Mouse (Mus musculus): ENCODE measurements around the gene Clec3b. TPM values are rescaled to one million over a fixed set of nuclear protein-coding genes. Genes with fewer than 3 reads are reported as not detected.

Clec3b gene
- polyA plus RNA-seq, 1 experiment from 2014 or later = not detected

GRCm38 (mm10) chr9:123124413-123124981, 26.2 kb upstream of the Clec3b start:
- peaks cover 18% of the 10 kb centered on the region for H3K4me1 ChIP-seq
- ATAC-seq = peak; percentile 70
- 17% methylated on average over 2 of the region's 2 CpGs for WGBS (ENCODE audit: insufficient replicate concordance)
- H3K4me3 ChIP-seq = no peak overlapping the region
- no peaks in the 10 kb centered on the region for H3K9me3 ChIP-seq (replicated peaks)
- H3K27me3 ChIP-seq (replicated peaks) = no peaks in the 10 kb centered on the region
- H3K9ac ChIP-seq = peak overlapping the region; percentile 6; the same call in 1 of the 2 replicates
- H3K27ac ChIP-seq = peak overlapping the region; percentile 64
- peak overlapping the region; percentile 42 for H3K4me2 ChIP-seq
- H3K36me3 ChIP-seq = peaks cover 92% of the 10 kb centered on the region

GRCm38 (mm10) chr9:123127663-123128062, 23.1 kb upstream of the Clec3b start:
- Histone ChIP-seq H3K9me3 (replicated peaks) (no peaks in the 10 kb centered on the region), H3K9ac (no peak overlapping the region), H3K27ac (no peak overlapping the region), H3K4me2 (no peak overlapping the region), H3K4me3 (no peak overlapping the region), H3K4me1 (peaks cover 23% of the 10 kb centered on the region), H3K27me3 (replicated peaks) (no peaks in the 10 kb centered on the region), H3K36me3 (peaks cover 92% of the 10 kb centered on the region)
- ATAC-seq = no peak
- WGBS (ENCODE audit: insufficient replicate concordance) = 82% methylated on average over 6 of the region's 6 CpGs

- H3K9ac ChIP-seq = no peak overlapping the region
- H3K27ac ChIP-seq = no peak overlapping the region
- H3K27me3 ChIP-seq (replicated peaks) = no peaks in the 10 kb centered on the region
- H3K4me1 ChIP-seq = 0 out of 2 replicates have a peak, but pooled peaks cover 4% of the 10 kb centered on the region
- H3K4me3 ChIP-seq = no peak overlapping the region
- H3K4me2 ChIP-seq = no peak overlapping the region
- 83% methylated on average over 3 of the region's 3 CpGs for WGBS (ENCODE audit: insufficient replicate concordance)
- no peak for ATAC-seq
- H3K9me3 ChIP-seq (replicated peaks) = no peaks in the 10 kb centered on the region
- peaks cover 100% of the 10 kb centered on the region for H3K36me3 ChIP-seq
Measured at GRCm38 (mm10) chr9:123132994-123133393, 17.8 kb upstream of the Clec3b start.

GRCm38 (mm10) chr9:123136953-123137682, 13.6 kb upstream of the Clec3b start:
- 75% methylated on average over 7 of the region's 7 CpGs for WGBS (ENCODE audit: insufficient replicate concordance)
- H3K27ac ChIP-seq = no peak overlapping the region
- ATAC-seq = no peak

GRCm38 (mm10) chr9:123138891-123139474, 11.8 kb upstream of the Clec3b start:
- Histone ChIP-seq H3K4me3 (no peak overlapping the region), H3K36me3 (peaks cover 90% of the 10 kb centered on the region), H3K9me3 (replicated peaks) (peaks cover 1% of the 10 kb centered on the region; the same call in 1 of the 2 replicates), H3K27ac (no peak overlapping the region), H3K4me1 (no peaks in the 10 kb centered on the region), H3K27me3 (replicated peaks) (no peaks in the 10 kb centered on the region), H3K9ac (no peak overlapping the region), H3K4me2 (no peak overlapping the region)
- ATAC-seq = no peak
- 75% methylated on average over 5 of the region's 5 CpGs for WGBS (ENCODE audit: insufficient replicate concordance)

More at GRCm38 (mm10) chr9:123136953-123137682, 13.6 kb upstream of the Clec3b start:
- Histone ChIP-seq H3K36me3 (peaks cover 97% of the 10 kb centered on the region), H3K9me3 (replicated peaks) (no peaks in the 10 kb centered on the region), H3K4me1 (no peaks in the 10 kb centered on the region), H3K9ac (no peak overlapping the region), H3K27me3 (replicated peaks) (no peaks in the 10 kb centered on the region), H3K4me3 (no peak overlapping the region), H3K4me2 (no peak overlapping the region)

- Histone ChIP-seq H3K27ac (no peak overlapping the region), H3K36me3 (peaks cover 84% of the 10 kb centered on the region), H3K9me3 (replicated peaks) (peaks cover 6% of the 10 kb centered on the region; the same call in 1 of the 2 replicates), H3K4me2 (no peak overlapping the region), H3K4me1 (no peaks in the 10 kb centered on the region), H3K4me3 (no peak overlapping the region), H3K27me3 (replicated peaks) (no peaks in the 10 kb centered on the region), H3K9ac (no peak overlapping the region)
- WGBS (ENCODE audit: insufficient replicate concordance) = 78% methylated on average over 4 of the region's 4 CpGs
- ATAC-seq = no peak
Measured at GRCm38 (mm10) chr9:123139887-123140614, 10.7 kb upstream of the Clec3b start.

- H3K27ac ChIP-seq = no peak overlapping the region
- no peak for ATAC-seq
- 73% methylated on average over 5 of the region's 5 CpGs for WGBS (ENCODE audit: insufficient replicate concordance)
Measured at GRCm38 (mm10) chr9:123148430-123148829, 2.3 kb upstream of the Clec3b start.

GRCm38 (mm10) chr9:123151561-123151960, 815 bp downstream of the Clec3b start:
- Histone ChIP-seq H3K4me3 (no peak overlapping the region), H3K9ac (no peak overlapping the region), H3K36me3 (no peaks in the 10 kb centered on the region), H3K27me3 (replicated peaks) (no peaks in the 10 kb centered on the region), H3K27ac (no peak overlapping the region), H3K4me1 (0 out of 2 replicates have a peak, but pooled peaks cover 3% of the 10 kb centered on the region), H3K9me3 (replicated peaks) (no peaks in the 10 kb centered on the region), H3K4me2 (no peak overlapping the region)
- ATAC-seq = no peak
- WGBS (ENCODE audit: insufficient replicate concordance) = 27% methylated on average over 1 of the region's 1 CpGs

More at GRCm38 (mm10) chr9:123148430-123148829, 2.3 kb upstream of the Clec3b start:
- peaks cover 15% of the 10 kb centered on the region for H3K9me3 ChIP-seq (replicated peaks)
- no peak overlapping the region for H3K4me3 ChIP-seq
- H3K9ac ChIP-seq = no peak overlapping the region
- H3K4me2 ChIP-seq = no peak overlapping the region
- H3K4me1 ChIP-seq = 0 out of 2 replicates have a peak, but pooled peaks cover 3% of the 10 kb centered on the region
- H3K36me3 ChIP-seq = peaks cover 16% of the 10 kb centered on the region
- H3K27me3 ChIP-seq (replicated peaks) = no peaks in the 10 kb centered on the region

- H3K4me2 ChIP-seq = no peak overlapping the region
- peaks cover 7% of the 10 kb centered on the region for H3K4me1 ChIP-seq
- H3K9me3 ChIP-seq (replicated peaks) = no peaks in the 10 kb centered on the region
- H3K36me3 ChIP-seq = no peaks in the 10 kb centered on the region
- H3K27ac ChIP-seq = no peak overlapping the region
- WGBS (ENCODE audit: insufficient replicate concordance) = 34% methylated on average over 3 of the region's 3 CpGs
- H3K27me3 ChIP-seq (replicated peaks) = no peaks in the 10 kb centered on the region; the same call in 1 of the 2 replicates
- no peak for ATAC-seq
- no peak overlapping the region for H3K4me3 ChIP-seq
- H3K9ac ChIP-seq = no peak overlapping the region
Measured at GRCm38 (mm10) chr9:123152026-123152425, 1.3 kb downstream of the Clec3b start.

GRCm38 (mm10) chr9:123153121-123153520, 2.4 kb downstream of the Clec3b start:
- no peak for ATAC-seq
- WGBS (ENCODE audit: insufficient replicate concordance) = 70% methylated on average over 2 of the region's 2 CpGs
- Histone ChIP-seq H3K4me1 (peaks cover 9% of the 10 kb centered on the region), H3K4me3 (no peak overlapping the region), H3K36me3 (no peaks in the 10 kb centered on the region), H3K9ac (no peak overlapping the region), H3K9me3 (replicated peaks) (no peaks in the 10 kb centered on the region), H3K27ac (no peak overlapping the region), H3K4me2 (no peak overlapping the region), H3K27me3 (replicated peaks) (no peaks in the 10 kb centered on the region; the same call in 1 of the 2 replicates)

- H3K4me1 ChIP-seq = peaks cover 9% of the 10 kb centered on the region
- no peaks in the 10 kb centered on the region; the same call in 1 of the 2 replicates for H3K27me3 ChIP-seq (replicated peaks)
- H3K9ac ChIP-seq = no peak overlapping the region
- no peaks in the 10 kb centered on the region for H3K9me3 ChIP-seq (replicated peaks)
- 41% methylated on average over 30 of the region's 30 CpGs for WGBS (ENCODE audit: insufficient replicate concordance)
- no peaks in the 10 kb centered on the region for H3K36me3 ChIP-seq
- 0 out of 2 replicates have a peak overlapping the region, but pooled peaks have one; percentile 12 for H3K4me3 ChIP-seq
- H3K4me2 ChIP-seq = peak overlapping the region; percentile 53
- H3K27ac ChIP-seq = no peak overlapping the region
- peak; percentile 61; the same call in 1 of the 2 replicates for ATAC-seq
Measured at GRCm38 (mm10) chr9:123156910-123157361, 6.2 kb downstream of the Clec3b start.
